Mouse (Mus musculus) mouse embryonic stem cell (cell line): Measurements from ENCODE around the gene Ccdc12.

Source experiments
- in situ Hi-C, 2 experiments: fragments of 300-500 bp; cut with MboI; formaldehyde crosslinking; loops; 1 replicate in 1 of 2; 3 replicates in 1 of 2; pipeline ENCODE4 v1.14.3; 2019 to 2020; ENCODE audit warnings: low sequenced_read_pairs in 2 of 2, low pct_unique_long_range_greater_than_20kb in 1 of 2, mixed read lengths in 1 of 2; ENCODE audit not compliant: unreplicated experiment in 1 of 2

Ccdc12 gene

GRCm38 (mm10) chr9:110689261-110689779, 33.0 kb downstream of the Ccdc12 start:
- in situ Hi-C loops = no loop called here

DNA sequence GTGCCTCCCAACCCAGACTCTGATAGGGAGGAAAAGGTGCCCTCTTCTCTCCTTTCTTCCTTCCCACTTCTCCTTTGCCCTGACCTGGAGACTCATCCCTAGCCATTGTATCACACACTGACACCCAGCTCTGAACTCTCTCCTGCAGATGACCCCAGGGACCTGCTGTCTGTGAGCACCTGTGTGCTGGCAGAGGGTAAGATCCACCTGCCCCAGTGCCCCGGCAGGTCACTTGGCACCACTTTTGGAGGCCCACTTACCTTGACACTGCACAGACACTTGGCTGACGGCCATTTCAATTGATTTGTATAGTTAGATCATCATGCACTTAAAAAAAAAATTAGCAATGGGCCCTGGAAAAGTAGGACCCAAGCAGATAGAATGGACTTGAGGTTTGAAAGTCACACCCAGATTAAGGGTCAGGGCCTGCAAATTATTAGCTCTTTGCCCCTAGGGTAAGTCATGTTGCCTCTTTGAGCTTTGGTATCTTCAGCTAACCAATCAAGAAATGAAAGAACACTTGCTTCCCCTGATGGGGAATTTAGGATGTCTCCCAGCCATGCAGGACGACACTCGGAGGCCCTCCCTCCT, 39.0 kb downstream of the Ccdc12 start:
- in situ Hi-C loops = no loop called here

GRCm38 (mm10) chr9:110696427-110696826, 40.1 kb downstream of the Ccdc12 start:
- in situ Hi-C loops = no loop called here

GRCm38 (mm10) chr9:110697465-110697864, 41.2 kb downstream of the Ccdc12 start:
- in situ Hi-C loops = no loop called here

DNA sequence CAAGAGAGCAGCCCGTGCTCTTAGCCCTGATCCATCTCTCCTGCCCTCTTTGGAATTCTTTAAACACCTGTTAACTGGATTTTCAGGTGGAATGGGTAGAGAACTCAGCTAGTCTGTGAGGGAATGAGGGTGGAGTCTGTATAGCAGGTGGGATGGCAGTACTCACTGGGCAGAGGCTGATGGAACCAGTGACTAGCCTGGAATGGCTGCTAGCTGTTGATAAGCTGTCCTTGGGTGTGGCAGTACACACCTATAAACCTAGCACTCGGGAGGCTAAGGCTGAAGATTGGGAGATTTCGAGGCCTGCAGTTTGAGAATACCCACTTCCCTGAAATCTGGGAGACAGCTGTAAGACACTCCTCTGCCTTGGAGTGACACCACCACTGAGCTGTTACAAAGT, 43.3 kb downstream of the Ccdc12 start:
- in situ Hi-C loops = no loop called here

DNA sequence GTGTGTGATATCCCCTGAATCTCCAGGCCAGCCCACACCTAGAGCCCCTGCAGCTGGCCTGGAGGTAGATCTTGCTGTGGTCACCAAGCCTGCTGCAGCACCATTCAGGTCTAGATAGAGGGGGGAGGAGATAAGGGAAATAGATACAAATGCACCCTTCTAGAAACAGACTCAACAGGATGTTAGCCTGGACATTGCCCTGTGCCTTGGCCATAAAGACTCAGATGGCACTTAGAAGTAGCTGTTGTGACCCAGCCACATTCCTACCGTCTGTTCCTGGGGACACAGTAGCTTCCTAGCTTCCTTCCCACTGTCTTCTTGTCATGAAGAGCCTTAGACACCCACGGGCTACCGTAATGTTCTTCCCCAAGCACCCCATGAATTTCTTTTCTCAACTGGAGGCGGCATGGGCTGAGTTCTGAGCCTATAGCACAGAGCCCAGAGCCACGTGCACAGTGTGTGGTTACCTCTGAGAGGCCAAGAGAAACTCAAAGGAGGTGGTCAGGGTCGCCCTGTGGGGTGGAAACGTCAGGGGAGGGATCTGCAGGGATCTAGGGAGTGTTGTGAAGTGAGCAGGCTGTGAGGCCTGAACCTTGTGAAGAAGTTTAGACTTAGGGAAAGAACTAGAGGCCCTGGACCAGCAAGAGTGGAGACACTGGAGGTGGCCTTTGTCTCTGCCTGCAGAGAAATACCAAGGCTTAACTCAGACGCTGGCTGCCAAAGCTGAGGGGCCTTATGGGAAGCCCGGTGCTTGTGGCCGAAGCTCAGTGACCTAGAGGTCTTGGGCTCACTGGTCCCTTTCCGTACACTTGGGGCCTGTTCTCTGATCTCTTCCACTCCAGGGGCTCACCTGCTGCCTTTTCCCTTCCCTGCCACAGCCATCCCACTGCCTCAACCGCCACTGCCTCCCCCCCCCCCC, 45.1 kb downstream of the Ccdc12 start:
- in situ Hi-C loops = no loop called here

DNA sequence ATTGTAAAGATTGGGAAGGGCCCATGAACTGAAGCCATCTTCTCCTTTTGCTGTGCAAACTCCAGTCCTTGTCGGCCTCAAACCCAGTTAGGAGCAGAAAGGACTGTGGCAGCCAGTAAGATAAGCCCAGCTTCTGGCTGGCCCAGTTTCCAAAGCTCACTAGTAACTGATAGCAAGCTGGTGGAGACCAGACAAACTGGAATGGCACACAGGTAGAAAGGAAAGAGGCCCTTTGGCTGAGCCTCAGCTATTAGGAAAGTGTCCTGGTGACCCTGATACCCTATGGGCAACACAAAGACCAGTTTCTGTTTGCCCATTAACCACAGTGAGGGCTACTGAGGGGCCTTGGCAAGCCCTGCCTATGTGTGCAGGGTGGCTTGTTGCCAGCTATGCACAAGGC, 46.5 kb downstream of the Ccdc12 start:
- in situ Hi-C loops = no loop called here

- in situ Hi-C loops = no loop called here
Observed at GRCm38 (mm10) chr9:110703951-110704350, 47.6 kb downstream of the Ccdc12 start.

DNA sequence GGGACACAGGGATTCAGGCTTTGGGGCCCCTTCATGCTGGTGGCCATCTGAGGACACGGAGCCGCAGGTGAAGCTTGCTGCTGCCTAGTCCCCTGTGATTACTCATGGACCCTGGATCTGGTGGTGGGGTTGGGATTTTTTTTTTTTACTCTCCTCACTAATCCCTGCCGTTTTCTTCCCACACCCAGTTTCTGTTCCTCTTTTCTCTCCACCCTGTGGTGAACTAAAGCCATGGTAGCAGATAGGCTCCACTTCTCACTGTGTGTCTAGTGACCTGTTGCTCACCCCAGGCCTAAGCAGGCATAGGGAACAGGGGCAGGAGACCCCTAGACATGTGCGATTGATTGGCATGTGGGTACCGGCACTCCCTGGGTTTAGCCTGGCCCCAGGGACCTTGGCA, 50.5 kb downstream of the Ccdc12 start:
- in situ Hi-C loops = no loop called here

GRCm38 (mm10) chr9:110709640-110710258, 53.4 kb downstream of the Ccdc12 start:
- in situ Hi-C loops = no loop called here

GRCm38 (mm10) chr9:110711532-110711931, 55.2 kb downstream of the Ccdc12 start:
- in situ Hi-C loops = no loop called here

- in situ Hi-C loops = no loop called here
Observed at GRCm38 (mm10) chr9:110711996-110712395, 55.7 kb downstream of the Ccdc12 start.

DNA sequence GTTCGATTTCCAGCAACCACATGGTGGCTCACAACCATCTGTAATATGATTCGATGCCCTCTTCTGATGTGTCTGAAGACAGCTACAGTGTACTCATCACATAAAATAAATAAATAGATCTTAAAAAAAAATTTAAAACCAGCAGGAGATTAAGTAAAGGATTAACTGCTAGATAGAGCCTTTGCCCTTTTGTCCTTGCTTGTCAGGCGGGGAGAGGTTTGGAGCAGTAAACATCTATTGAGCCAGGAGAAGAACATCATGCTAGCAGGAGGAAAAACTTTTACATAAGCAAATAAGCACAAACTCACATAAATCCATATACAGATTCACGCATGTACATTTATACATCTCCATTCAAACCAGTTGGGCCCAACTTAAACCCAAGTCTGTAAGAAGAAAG, 56.2 kb downstream of the Ccdc12 start:
- in situ Hi-C loops = no loop called here

- in situ Hi-C loops = no loop called here
Observed at GRCm38 (mm10) chr9:110713389-110713788, 57.1 kb downstream of the Ccdc12 start.

DNA sequence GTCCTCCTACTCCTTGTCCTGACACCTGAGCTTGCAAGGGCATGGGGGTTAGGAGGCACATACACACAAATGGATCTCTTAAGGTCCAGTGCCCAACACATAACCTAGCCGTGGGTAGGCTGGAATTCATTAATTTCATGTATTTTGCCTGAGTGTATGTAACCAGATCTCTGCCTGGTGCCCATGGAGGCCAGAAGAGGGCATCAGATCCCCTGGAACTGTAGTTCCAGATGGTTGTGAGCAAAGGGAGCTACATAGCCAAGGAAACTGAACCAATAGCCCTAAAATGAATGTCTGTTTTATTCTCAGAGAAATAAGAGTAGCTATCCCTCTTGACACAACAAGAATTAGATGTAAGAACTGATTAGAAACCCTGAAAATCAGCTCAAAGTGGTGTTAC, 59.1 kb downstream of the Ccdc12 start:
- in situ Hi-C loops = no loop called here

DNA sequence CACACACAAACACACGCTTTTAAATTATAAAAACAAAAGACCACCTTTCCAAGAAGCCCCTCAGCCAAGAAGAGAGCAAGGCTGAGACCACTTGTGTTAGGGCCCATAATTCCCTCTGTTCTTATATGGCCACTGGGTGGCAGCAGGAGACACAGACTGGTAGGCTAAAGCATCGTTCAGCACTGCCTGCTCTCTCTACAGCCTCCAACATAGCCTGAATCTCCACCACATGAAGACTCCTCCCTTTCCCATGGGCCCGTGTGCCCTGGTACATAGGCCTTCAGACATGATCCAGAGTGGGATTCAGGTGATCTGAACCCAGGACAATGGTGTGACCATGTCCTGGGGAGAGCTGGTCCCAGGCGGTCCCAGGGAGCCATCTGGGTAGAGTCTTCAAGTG, 60.5 kb downstream of the Ccdc12 start:
- in situ Hi-C loops = no loop called here

DNA sequence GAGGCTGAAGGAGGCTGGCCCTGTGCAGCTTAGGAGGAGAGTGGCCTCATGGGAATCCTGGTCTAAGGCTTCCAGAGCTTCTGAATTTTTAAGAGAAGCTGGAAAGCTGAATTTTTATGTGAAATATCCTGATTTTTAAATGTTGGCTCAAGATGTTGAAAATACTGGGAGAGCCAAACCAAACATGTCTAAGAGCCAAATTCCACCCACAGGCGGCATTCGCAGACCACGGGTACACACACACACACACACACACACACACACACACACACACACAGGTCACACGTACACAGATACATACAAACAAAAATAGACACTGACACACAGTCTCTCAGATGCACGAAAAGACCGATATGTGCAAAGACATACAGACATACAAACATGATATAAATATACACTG, 61.8 kb downstream of the Ccdc12 start:
- in situ Hi-C loops = no loop called here

GRCm38 (mm10) chr9:110718810-110719209, 62.5 kb downstream of the Ccdc12 start:
- in situ Hi-C loops = no loop called here

DNA sequence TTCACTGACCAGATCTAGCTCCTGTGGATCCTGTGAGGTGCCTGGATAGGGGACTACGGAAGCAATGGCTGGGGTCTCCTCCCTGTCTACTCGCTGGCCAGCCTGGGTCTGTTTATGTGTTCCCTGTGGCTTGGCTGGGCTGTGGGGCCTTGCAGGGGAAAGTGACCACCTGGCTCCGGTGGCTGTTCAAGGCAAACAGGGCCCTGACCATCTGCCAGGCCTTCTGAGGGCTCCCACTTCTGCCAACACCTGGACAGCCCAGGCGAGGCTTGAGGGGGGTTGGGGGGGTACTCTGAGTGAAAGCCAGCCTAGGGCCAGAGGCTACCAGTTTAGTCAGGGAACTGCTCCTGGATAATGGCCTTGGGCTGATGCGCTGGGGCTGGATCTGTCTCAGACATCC, 63.7 kb downstream of the Ccdc12 start:
- in situ Hi-C loops = no loop called here
